Mouse (Mus musculus) yolk sac, embryonic 10.5 days (tissue): ENCODE measurements at regions not wholly inside any gene's neighbourhood (a gene's known extent, or its start where the extent isn't known, plus 50 kb on each side); places are given as distances from the start of the nearest gene placed in this dataset.

Experiments used
- DNase-seq: peaks from one replicate; pipeline ENCODE4 v3.0.0-alpha.2; 2017; ENCODE audit warnings: low spot score

DNA sequence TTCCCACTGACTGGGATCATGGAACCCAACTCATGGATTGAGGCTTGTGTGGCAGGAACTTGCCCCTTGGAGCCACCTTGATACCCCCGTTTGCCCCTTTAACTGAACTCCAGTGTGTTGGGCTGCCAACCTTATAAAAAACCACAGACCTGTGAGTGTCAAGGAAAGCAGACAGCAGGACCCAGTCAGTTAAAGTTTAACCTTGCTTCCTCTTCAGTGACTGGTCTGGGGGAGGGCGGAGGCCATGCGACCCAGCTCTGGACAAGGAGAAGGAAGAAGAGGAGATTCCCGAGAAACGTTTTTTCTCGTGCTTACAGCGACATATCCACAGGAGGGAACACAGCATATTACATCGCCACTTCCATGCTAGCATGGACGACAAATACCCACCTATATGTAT lies 281.9 kb upstream of the Zfp64 start:
- DNase-seq: peak; percentile 27

DNA sequence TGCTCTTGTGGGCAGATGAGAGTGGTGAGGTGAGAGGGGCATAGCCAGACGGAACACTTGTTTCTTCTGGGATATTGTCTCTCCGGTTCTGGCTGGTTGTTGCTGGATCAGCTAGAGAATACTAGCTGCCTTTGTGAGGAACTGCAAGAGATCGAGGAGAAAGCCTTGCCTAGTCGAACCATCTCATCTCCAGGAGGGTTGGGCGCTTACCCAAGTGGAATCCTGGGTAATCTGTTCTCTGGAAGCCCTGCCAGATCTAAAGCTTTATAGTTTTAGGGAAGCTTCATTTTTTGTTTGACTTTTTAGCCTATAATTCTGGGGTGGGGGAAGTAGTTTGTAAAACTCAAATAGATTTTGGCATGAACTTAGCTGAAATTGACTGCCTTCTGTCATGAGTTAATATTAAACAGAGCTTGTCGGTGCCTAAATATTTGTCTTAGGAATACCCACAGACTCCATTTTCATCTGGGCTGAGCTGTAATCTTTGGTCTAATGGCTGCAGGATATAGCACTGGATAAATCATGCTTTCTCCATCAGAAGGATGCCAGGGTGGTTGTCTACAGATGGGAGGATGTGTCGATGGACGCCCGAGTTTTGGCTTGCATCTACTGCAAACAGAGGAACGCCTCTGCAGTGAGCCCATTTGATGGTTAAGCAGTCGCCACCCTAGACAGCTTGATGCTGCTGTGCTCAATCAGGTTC lies 279.1 kb upstream of the Zfp64 start:
- peak; percentile 14 for DNase-seq

DNA sequence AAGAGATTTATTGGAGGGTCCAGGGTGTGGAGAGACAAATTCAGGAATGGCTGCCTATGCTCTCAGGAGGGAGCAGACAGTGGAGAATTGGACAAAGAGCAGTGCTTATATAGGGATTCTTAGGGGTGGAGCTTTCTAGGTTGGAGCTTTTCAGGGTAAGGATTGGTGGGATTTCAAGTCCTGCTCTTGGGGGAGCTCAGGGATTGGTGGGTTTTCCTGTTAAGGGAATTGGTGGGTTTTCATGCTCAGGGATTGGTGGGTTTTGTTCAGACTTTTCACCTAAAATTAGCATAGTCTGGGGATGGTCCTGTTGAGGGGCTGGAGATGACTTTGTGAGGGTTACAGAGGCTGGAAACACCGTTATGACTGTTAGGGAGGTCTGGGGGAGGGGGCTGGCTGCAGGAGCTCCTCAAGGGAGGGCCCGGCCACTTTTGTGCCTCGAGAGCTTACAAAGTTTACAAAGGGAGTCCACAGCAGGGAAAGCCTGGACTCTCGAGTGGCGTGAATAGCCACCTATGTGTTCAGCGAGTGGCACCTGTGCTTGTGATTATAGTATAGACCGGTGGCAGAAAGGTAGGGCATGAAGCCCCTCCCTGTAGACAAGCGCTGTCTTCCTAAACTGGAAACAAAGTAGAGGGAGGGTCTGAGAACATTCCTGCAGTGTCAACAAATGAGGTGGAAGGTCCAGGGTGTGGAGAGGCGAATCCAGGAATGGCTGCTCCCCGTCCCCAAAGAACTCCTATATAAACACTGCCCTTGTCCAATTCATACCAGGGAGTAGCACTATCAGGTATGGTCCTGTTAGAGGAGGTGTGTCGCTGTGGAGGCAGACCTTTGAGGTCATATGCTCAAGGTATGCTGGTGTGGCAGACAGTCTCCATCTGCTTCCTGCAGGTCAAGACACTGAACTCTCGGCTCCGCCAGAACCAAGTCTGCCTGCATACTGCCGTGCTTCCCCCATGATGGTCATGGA lies 278.1 kb upstream of the Zfp64 start:
- DNase-seq: no peak

DNA sequence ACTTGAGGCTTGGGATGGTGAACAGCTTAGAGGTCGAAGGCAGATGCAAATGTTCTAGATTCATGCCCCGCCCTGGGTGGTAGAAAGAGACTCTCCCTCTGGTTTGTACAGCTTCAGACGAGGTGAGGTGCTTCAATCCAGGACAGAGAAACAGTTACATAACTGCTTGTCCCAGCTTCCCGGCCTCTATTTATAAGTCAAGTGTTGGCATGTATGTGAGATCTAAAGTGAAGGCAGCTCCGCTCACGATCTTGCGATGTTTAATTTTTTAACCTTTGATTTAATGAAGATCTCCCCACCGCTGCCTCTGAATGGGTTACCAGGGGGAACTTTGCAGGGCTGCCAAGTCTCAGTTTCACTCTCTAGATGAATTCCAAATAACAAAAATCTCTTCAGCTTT lies 266.9 kb upstream of the Zfp64 start:
- DNase-seq: no peak

DNA sequence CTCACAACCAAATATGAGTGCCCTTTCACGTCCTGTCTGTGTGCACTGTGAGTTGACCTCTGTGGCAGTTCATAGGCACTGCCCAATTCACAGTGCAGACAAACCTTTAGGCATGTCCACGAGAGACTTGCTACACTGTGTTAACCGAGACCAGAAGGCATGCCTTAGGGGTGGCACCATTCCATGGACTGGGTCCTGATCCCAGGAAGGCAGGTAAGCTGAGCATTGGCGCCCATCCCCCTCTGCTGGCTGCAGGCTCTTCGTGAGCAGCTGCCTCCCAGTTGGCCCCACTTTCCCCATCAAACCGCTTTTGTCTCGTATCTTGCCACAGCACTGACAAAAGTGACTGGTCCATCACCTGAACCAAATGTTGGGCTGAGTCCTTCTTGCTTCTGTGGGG lies 265.8 kb upstream of the Zfp64 start:
- no peak for DNase-seq

DNA sequence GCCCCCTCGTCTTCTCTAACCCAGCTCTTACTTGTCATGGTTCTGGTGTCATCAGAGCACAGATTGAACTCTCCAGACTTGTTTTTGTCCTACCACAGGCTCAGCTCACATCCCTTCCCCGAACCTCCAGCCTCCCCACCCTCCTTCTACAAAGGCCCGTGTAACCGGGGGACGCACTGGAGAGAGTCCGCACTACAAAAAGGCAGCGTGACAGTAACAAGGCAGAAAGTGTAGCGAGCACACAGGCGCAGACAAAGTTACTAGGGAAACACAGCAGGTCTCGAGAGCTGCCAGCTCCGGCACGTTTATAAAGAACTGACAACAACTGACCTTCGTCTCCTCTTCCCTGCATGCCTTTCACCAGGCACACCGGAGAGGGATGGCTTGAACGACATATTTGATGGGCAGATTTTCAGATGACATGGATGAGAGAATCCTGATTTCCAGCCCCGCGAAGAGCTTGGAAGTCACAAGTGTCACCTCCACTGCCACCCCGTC lies 260.2 kb upstream of the Zfp64 start:
- DNase-seq: no peak

DNA sequence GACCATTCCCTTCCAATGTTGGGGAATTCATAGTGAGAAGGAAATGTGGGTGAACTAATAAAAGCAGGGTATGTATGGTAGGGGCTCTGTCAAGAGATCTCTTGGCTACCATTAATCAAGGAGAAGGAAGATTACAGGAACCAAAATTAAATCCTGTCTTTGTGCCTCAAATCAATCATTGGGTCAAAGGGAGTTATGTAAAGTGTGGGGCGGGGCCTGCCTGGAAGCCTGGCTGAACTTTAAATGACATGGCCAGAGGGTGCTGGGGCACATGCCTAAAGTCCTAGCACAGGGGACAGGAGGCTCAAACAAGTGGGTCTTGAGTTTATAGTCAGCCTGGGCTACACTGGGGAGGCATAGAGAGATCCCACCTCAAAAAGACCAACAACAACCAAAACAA lies 259.0 kb upstream of the Zfp64 start:
- no peak for DNase-seq

DNA sequence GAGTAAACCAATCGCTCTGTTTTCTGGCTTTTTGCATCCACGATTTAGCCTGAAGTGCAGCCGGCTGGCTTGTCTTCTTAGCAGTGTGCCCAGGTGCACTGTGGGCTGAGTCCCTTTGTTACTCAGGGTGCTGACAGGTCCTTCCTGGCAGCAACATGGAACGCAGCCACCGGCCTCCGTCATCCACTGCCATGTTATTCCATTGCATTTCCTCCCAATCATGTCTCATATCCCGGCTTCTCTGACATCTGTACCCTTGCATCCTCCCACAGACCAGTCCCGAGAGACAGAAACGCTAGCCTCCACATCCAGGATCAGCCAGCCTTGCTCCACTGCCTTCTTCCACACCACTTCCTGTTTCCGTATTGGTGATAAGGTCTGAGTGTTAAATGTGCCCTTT lies 257.9 kb upstream of the Zfp64 start:
- no peak for DNase-seq

DNA sequence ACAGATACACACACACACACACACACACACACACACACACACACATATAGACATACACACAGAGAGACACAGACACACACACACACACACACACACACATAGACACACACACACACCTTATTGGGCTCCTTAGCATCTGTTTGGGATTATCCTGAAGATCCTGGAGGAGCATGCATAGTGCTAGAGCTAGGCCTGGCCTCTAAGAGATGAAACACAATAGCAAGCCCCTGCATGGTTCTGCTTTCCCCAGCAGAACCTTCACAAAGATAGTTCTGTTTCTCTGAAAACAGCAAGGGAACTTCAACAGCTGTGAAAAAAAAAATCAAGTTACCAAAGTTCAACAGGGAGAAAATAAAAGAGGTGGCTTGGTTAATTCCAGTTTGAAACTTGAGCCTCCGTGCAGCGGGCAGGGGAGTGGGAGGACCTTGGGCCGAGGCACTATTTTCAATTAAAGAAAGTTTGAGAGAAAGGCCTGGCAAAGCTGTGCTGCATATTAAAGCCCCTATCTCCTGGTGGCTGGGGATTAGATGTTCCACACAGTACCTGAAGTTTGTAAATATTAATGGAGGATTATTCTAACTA lies 257.4 kb upstream of the Zfp64 start:
- no peak for DNase-seq

DNA sequence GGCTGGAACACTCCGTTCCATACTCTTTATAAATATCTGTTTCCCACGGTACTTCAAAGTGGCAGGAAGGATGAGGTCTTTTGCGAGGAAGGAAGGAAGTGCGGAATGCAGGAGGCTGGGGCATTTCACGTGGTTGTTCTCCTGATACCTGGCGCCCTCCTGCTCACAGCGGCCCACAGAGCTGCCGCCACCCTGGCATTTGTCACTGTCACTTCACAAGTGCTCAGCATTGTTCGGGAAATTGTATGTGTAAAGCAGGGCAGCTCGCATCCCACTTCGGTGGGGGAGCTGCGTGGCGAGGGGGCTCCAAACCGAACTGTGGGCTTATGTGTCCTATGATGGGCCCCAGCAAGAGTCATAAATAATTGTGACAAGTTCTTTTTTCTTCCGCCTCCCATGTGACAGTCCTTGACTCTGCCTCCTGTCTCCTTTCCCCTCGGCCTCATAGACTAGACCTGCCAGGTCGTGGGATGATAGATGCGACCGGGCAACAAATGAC lies 248.9 kb upstream of the Zfp64 start:
- DNase-seq: no peak

DNA sequence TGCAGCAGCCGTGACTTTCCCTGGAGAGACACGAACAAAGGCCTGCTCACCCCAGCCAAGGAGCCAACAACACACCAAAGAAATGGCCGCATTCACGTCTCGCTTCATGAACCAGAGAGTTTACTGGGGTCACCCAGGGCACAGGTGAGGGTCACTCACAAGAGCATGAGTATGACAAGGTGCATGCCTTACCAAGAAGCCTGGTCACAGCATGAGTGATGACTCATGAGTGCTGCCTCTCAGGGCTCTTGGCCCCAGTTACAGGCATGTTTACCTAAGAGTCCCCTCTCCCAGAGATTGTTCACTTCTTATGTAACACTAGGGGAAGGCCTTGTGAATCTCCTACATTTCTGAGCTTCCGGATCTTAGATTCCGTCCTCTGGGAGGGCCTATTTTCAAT lies 236.6 kb upstream of the Zfp64 start:
- DNase-seq: no peak

DNA sequence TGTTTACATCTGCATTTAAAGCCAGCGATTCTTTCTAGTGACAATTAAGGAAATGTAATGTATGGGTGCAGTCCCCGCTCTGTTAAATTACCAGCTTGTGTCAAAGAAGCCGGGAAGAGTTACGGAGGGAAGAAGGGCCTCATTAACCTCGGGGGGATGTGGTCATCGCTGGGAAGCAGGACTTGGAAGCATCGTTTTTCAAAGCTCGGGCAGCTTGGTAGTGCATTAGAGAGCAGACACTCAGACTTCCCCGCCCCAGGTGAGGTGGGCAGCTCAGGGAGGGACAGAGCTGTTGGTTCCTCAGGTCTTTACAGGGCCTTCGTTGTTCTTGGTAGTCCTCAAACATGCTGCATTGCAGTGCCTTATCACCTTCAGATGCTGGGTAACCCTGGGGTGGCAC lies 236.1 kb upstream of the Zfp64 start:
- no peak for DNase-seq

DNA sequence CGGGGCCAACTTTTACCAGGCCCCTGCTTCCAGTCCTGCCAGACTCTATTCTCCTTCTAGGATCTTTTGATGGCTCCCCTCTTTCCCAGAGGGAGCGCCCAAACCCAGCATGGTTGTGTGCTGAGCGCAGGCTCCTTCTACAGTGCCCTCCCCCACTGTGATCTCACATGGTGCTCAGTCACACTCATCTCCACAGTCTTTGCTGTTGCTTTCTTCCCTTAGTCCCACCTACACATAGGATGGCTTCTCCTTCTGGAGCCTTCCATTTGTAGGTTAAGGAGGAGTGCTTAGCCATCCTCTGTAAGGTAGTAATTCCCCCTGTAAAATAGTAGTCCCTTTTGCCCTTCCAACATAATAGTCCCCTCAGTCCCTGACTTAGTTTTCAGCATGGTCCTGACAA lies 222.2 kb upstream of the Zfp64 start:
- no peak for DNase-seq

DNA sequence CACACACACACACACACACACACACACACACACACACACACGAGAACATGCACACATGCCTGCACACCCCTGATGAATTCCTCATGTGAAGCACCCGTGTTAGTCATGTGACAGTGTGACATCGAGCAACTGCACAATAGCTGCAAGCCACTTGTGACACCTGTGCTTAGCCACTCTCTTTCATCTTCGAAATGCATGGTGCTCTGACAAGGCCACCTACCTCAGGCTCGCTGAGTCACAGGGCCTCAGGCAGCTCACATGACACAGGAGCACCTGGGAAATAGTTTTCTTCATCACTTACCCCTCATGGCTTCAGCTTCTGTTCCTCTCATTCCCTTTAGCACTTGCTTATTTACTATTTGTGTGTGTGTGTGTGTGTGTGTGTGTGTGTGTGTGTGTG lies 213.4 kb upstream of the Zfp64 start:
- DNase-seq: no peak

DNA sequence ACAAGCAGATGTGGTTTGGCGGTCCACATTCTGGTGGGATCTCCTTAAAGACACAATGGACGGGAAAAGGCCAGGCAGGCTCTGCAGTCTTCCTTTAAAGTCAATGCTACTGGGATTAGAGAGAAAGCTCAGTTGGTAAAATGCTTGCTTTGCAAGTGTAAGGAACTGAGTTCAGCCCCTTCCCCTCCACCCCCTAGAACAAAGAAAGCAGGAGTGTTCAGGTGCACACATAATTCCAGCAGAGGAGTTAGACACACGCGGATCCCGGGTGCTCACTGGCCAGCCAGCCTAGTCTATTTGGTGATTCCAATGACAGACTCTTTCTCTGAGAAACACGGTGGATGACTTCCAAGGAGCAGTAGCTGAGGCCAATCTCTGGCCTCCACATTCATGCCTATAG lies 213.0 kb upstream of the Zfp64 start:
- DNase-seq: no peak

DNA sequence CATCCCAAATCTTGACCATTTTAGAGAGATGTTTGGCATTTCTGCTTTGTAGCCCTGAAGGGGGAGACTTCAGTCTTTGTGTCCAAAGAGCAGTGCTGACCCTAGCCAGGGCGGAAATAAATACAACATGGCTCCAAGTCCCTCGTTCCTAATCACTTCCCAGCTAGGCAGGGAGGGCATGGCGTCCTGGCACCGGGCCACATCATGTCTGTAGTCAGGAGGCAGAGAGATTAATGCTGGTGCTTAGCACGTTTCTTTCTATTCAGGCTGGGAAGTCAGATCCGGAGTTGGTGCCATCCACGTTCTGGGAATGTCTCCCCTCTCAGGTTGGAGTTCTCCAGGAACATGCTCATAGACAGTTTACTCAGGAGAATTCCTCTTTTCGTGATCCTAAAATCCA lies 206.3 kb upstream of the Zfp64 start:
- DNase-seq: no peak

DNA sequence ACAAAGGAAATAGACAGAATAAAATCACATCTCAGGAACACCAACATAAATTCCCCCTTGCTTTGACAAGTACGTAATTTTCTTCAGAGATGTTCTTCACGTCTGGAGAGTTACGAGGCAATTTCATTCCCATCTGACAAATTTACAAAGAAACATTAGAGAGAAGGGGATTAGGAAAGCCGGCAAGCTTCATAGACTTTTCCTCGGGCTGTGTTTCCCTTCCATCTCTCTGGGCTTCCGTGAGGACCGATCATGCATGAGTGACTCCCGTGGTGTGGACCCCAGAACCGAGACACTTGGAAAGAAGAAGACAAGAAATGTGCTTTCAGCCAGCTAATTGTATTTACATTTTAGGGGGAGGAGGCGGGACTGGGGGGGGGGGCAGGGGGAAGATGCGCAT lies 203.4 kb upstream of the Zfp64 start:
- no peak for DNase-seq

DNA sequence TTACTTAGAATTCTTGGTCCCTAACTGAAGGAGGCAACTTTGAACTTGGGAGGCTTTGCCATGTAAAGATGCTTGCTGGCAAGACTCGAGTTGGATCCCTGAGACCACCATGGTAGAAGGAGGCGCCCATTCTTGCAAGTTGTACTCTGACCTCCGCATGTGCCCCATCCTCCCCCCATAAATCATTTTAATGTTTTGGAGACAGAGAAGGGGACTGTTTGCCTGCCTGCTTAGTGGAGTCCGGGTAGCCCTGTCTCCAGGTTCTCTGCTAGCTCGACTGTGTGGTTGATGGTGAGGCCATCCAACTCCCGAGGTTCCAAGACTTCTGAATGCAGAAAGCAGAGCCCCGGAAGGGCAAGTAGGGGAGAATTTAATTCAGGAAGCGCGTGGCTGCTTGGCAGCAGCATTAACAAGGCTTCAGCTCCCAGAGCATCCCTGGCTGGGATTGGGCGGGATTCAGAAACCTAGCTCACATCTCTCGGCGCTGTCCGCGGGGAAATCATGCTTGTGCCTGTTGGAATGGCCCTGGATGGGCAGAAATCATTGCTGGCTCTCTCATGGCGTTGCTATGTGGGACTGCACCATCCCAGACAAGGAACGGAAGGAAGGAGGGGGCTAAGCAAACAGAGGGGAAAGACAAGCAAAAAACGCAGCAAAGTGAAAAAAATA lies 202.8 kb upstream of the Zfp64 start:
- peak; percentile 5 for DNase-seq

DNA sequence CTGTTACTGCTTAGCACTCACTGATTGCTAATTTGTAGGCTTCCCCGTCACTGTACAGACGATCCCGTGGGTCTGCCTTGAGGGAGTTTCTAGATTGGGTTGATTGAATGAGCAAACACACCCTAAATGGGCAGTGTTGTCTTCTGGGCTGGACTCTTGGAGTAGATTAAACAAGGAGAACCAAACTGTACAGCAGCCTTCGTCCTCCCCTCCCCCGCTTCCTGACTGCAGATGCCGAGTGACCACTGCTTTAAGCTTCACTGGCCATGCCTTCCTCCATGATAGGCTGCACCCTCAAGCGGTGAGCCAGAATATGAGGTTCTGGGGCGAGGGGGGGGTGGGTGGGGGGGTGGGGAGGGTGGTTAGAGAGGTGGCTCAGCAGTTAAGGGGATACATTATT lies 201.5 kb upstream of the Zfp64 start:
- no peak for DNase-seq

DNA sequence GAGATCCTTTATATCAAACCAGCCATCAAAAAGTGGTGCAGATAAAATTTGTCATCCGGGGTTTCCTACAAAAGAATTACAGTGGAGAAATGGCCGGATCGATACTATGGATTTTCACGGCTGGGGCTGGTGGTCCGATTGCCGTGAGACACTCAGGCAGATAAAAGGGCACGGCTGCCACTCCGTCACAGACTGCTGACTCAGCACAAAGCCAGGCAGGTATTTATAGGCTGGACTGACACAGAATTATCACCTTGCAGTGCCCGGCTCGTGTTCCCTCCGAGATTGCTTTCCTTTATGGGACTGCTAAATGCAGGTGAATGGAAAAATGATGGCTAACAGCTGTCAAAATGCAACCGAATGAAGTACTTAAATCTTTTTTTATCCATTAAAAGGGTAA lies 199.5 kb upstream of the Zfp64 start:
- DNase-seq: no peak

DNA sequence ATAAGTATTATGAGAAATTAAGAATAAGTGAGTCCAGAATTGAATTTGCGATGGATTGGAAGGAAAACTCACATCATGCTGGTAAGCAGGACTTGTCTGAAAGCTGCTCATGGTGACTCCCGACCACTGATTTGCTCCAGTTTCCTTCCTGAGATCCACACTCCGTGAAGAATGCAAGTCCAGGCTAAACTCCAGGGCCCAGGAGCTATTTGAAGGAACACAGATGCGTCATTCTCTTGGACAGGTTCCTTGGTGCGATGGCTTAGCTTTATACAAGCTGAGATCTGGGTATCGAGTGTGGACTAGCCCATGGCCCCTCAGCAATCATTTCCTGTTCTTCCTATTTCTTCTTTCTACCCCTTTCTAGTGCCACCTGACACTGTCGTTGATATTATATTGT lies 192.3 kb upstream of the Zfp64 start:
- no peak for DNase-seq

DNA sequence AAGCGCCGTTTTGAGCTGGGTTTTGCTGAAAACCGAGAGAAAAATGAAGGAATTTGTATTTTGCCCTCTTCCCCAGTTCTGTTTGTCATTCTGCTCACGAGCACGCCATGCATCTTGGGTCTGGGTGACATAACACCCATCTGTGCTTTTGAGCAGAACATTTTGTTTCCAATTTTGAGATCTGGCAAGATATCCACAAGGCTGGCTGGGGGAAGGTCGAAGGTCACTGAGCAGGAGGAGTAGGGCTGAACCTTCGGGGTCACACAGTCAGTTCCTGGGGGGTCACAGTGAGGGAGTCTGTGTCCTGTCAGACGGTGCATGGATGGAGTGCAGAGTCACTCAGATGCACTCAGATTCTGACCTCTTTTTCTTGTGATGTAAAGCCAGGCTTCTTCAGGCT lies 186.8 kb upstream of the Zfp64 start:
- DNase-seq: peak; percentile 45
